Mouse (Mus musculus): ENCODE measurements around the gene Siglecf.

Gene Siglecf

GRCm38 (mm10) chr7:43351154-43351553 lies at the start of gene Siglecf:
Siglecf (plus strand) TSS chr7:43351341.
- no peak for DNase-seq

- DNase-seq = peak; percentile 22
Observed at GRCm38 (mm10) chr7:43305235-43305634, 45.9 kb upstream of the Siglecf start.

GRCm38 (mm10) chr7:43309069-43309468 lies 42.1 kb upstream of the Siglecf start:
- no peak for DNase-seq

- no peak for DNase-seq
Observed at GRCm38 (mm10) chr7:43311632-43312031, 39.5 kb upstream of the Siglecf start.

- DNase-seq = no peak
Observed at GRCm38 (mm10) chr7:43312386-43313012, 38.6 kb upstream of the Siglecf start.

- peak; percentile 92 for DNase-seq
Observed at GRCm38 (mm10) chr7:43313013-43313428, 38.1 kb upstream of the Siglecf start, which contains the start of gene Zfp715. Zfp715 (minus strand) TSS chr7:43313294.

- no peak for DNase-seq
Observed at GRCm38 (mm10) chr7:43326223-43326780, 24.8 kb upstream of the Siglecf start.

- DNase-seq = no peak
Observed at GRCm38 (mm10) chr7:43328101-43328500, 23.0 kb upstream of the Siglecf start.

GRCm38 (mm10) chr7:43333203-43333602 lies 17.9 kb upstream of the Siglecf start:
- peak; percentile 40 for DNase-seq

GRCm38 (mm10) chr7:43333899-43334298 lies 17.2 kb upstream of the Siglecf start:
- no peak for DNase-seq

- no peak for DNase-seq
Observed at GRCm38 (mm10) chr7:43340771-43341170, 10.4 kb upstream of the Siglecf start.

GRCm38 (mm10) chr7:43343191-43343590 lies 8.0 kb upstream of the Siglecf start:
- peak; percentile 4 for DNase-seq

- no peak for DNase-seq
Observed at GRCm38 (mm10) chr7:43344020-43344419, 7.1 kb upstream of the Siglecf start.

GRCm38 (mm10) chr7:43344491-43344890 lies 6.7 kb upstream of the Siglecf start:
- no peak for DNase-seq

- DNase-seq = no peak
Observed at GRCm38 (mm10) chr7:43346148-43346547, 5.0 kb upstream of the Siglecf start.

- no peak for DNase-seq
Observed at GRCm38 (mm10) chr7:43346571-43346970, 4.6 kb upstream of the Siglecf start.

- DNase-seq = peak; percentile 1
Observed at GRCm38 (mm10) chr7:43349623-43350022, 1.5 kb upstream of the Siglecf start.

GRCm38 (mm10) chr7:43353118-43353517 lies 2.0 kb downstream of the Siglecf start:
- DNase-seq = no peak

- no peak for DNase-seq
Observed at GRCm38 (mm10) chr7:43353758-43354157, 2.6 kb downstream of the Siglecf start.

- no peak for DNase-seq
Observed at GRCm38 (mm10) chr7:43354893-43355835, 4.0 kb downstream of the Siglecf start.

GRCm38 (mm10) chr7:43358556-43358955 lies 7.4 kb downstream of the Siglecf start:
- no peak for DNase-seq

- DNase-seq = no peak
Observed at GRCm38 (mm10) chr7:43361442-43361841, 10.3 kb downstream of the Siglecf start.

GRCm38 (mm10) chr7:43362021-43362420 lies 10.9 kb downstream of the Siglecf start:
- DNase-seq = no peak

GRCm38 (mm10) chr7:43378226-43378625 lies 27.1 kb downstream of the Siglecf start:
- DNase-seq = peak; percentile 30

All from lung, postnatal 14 days (tissue).